Mouse (Mus musculus) urinary bladder, postnatal 25 days (tissue): ENCODE measurements around the gene Megf11.
"Not testable (repeated sequence)": the region's sequence is repeated elsewhere in the genome, so short reads cannot be mapped to it uniquely, and the experiment has no call there.

Experiments
- DNase-seq: peaks from one replicate; pipeline ENCODE4 v3.0.0; 2022; ENCODE audit warnings: low spot score

Gene Megf11

DNA sequence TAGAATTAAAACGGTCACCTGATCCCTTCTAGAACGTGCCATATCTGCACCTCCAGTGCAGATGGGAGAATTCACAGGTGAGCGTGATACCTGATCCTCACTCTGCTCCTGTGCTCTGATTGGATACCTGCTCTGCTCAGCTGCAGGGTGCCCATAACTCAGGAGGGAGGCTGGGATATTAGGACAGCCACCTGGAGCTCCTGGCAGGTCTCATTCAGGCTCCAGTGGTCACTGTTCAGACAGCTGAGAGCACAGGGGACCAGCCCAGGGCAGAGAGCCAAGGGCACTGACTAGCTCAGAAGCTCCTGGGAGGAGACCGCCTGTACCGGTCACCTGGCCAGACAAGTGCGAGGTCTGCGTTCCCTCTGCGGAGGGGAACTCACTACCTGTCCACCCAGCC lies 80.7 kb downstream of the Megf11 start:
- no peak for DNase-seq

DNA sequence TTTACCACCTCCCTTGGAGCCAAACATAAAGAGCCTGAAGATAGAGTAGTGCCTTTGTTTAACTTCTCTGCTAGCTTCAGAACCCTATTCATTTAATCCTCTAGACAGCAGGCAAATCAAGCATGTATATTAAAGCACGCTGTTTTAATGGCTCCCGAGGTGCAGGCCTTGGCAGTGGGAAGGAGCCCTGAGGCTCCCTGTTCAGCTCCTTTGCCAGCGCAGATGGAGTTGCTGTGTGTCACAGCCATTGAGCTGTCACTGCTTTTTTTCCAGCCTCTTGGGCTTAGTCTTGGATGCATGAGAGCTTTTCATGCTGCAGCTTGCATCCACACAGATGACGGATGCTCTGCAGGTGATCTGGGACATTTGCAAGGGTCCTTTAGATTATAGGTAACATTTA lies 81.1 kb downstream of the Megf11 start:
- no peak for DNase-seq

DNA sequence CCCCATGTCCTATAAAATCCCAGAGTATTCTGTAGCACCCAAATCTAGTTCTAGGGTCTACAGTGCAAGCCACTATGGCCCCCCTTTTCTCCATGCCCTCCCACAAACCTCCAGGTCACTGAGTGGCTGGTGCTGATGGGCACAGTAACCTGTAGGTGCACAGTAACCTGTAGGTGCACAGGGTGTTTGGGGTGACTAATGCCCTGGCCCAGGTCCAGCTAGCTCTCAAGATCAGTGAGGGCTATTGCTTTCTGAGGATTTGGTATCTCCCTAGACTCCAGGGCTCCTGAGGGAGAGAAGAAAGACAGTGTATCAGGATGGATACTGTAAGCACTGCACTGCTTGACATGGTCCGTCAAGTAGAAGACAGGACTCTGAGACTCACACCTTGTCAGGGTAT lies 85.4 kb downstream of the Megf11 start:
- DNase-seq = no peak

DNA sequence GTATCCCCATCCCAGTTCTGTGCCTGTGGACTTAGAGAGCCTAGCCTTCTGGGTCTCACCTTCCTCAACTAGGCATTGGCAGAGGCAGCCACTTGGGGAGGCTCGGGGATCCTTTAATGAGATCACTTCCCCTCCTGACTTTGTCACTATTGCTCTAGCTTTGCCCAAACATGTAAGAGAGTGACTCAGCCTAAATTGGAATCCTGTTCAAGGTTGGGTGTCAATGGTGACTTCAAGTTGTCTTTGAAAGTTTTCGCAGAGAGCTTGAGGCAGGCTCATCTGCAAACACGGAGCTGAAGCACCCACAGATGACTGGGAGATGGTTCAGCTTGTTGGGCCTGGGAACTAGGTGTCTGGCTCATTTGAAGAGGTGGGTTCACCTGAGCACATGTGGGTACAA lies 85.9 kb downstream of the Megf11 start:
- no peak for DNase-seq

DNA sequence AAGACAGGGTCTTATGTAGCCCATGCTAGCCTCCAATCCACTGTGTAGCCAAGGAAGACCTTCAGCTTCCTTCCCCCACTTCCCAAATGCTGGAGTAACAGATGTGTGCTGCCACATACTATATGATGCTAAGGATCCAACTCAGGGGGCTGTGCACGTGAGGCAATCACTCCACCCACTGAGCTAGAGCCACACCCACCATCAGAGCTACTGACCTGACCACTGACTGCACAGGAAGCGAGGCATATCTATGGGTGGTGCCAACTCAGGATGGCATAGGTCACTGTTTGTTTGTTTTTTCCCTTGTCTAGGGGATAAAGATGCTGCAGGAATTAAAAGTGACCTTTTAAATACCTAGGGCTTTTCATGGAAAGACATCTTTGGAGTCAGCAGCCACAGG lies 86.7 kb downstream of the Megf11 start:
- no peak for DNase-seq

DNA sequence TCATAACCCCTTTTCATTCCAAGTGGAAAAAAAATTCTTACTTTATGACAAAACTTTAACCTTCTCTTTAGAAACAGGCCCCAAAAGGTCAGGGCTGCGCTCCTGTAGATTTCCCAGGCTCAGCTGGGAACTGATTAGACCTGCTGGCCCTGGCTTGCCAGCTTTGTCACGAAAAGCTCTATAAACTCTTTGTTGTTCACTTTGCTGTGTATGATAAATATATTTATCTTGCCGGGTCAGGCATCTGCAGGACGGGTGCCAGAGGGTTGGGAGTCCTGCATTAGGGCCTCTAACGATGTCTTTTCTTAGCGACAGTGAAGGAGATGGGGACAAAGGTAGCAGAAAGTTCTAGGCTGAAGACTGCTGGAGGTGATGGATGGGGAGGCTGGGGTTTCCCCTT lies 87.3 kb downstream of the Megf11 start:
- DNase-seq = no peak

DNA sequence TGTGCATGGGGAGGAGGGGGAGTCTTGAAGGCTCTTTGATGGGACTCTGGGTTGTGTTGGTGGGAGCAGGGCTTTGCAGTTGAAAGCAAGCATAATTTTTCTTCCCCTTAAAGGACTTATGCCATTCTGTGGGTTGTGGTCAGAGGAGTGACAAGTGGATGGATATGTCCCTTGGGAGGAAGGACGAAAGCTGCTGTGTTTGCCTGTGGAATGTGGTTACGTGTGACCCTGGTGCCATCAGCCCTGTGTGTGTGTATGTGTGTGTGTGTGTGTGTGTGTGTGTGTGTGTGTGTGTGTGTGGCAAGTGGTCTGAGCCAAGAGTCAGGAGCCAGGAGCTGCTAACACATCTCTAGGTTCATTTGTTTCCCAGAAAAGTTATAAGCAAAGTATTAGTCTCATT lies 87.7 kb downstream of the Megf11 start:
- no peak for DNase-seq

DNA sequence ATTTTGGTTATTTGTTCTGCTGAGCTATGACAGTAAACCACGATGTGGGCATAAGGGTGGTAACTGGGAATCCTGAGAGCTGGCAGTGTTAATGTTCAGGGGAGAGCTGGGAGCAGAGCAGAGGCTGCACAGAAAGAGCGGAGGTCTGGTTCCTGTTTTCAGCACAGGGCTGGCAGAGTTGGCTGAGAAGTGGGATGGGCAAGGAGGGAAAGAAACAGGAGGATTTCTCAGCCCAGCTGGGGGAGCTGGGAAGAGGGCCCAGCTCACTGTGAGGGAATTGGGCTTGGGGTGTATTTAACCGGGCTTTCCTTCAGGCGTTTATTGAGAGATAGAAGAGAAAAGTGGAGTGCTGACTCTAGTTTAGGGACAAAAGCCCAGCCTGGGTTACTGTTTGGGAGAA lies 88.3 kb downstream of the Megf11 start:
- no peak for DNase-seq

DNA sequence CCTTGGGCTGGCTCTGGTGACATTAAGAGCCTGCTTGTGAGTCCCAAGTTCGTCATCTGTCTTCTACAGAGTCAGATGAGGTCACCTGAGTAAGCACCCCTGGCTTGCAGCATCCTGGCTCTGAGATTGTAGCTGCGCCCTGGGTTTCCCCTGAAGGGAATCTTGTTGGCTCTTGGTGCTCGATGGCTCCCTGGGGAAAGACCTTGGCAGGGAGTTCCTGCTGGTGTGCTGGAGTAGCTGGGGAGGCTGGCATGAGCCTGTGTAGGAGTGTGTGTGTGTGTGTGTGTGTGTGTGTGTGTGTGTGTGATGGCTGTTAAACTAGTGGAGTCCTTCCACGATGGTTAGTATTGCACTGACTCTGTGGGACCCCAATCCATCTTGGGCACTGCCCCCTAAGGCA lies 88.7 kb downstream of the Megf11 start:
- no peak for DNase-seq

DNA sequence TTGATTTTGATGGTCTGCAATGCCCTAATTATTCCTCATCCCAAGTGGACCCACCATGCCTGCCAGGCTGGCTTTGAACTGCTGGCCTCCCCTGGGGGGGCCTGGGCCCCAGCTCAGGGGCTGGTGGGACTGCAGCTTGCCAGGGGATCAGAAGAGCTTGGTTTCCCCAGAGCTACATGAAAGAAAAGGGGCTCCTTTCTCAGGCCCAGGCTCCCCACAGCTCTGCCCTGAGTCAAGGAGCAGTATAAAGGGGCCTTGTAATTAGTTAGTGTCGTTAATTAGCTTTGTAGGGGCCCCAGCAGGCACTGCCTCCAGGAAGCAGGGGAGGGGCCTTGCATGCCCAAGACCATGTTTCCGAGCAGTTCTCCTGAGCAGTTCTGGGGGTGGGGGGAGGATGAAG lies 90.5 kb downstream of the Megf11 start:
- no peak for DNase-seq

DNA sequence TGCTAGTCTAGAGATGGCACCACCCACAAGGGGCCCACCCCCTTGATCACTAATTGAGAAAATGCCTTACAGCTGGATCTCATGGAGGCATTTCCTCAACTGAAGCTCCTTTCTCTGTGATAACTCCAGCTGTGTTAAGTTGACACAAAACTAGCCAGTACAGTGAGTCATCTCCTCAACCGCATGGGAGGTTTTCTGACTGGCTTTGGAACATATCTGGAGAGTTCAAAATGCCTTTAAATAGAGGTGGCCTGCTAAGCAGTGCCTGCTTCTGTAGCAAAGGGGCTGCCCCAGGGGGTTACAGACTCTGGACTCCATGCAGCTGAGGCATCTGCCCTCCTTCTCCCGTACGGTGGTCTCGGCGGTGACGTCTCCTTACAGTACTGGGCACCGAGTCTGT lies 92.0 kb downstream of the Megf11 start:
- DNase-seq = not testable (repeated sequence)

DNA sequence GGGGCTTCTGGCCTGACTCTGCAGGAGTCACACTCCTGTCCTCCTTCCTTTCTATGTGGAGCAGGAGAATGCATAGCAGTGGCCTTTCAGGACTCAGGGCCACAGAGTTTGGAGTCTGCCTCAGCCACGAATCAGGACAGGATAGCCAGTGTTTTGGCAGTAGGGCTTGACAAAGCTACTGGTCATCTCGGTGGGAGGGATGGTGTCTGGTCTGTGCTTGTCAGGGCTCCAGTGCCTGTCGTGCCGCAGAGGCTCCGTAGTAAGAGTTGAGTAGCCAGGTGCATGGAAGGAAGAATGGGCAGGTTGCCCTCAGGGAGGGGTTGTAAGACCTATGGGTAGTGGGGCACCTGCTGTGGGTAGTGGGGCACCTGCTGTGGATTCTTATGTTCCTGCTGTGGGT lies 96.7 kb downstream of the Megf11 start:
- no peak for DNase-seq

DNA sequence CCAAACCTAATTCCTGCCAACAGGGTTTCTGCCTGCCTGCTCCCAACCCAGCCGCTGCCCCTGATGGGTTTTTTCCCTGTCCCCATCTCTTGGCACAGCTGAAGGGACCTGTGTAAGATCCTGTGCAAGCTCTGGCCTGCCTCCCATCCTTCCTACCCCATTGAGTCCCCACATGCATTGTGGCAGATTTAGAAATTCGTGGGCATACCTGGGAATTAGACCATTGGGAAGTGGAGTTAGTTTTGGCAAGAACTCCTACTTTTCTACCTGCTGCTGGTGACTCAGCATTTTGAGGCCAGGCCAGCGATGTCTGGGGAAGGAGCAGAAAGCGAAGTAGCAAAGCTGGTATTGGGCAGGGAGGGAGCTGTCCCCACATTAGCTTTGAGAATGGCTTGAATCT lies 102.0 kb downstream of the Megf11 start:
- no peak for DNase-seq

DNA sequence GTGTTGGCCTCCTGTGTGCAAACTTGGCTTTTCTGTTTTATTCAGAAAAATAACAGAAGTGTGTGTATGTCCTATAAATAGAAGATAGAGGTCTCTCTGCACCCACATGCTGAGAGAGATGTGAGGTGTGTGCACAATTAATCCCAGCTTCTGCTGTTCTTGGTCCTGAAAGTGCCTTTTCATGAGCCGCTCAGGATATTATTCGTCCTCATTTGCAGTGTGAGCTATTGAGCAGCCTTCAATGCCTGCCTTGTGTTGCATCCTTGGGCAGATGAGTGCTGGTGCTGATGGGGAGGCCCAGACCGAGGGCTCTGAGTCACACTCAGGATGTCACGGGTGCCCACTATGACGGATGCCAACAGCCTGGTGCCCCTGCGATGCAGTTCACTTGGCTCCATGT lies 109.2 kb downstream of the Megf11 start:
- no peak for DNase-seq

DNA sequence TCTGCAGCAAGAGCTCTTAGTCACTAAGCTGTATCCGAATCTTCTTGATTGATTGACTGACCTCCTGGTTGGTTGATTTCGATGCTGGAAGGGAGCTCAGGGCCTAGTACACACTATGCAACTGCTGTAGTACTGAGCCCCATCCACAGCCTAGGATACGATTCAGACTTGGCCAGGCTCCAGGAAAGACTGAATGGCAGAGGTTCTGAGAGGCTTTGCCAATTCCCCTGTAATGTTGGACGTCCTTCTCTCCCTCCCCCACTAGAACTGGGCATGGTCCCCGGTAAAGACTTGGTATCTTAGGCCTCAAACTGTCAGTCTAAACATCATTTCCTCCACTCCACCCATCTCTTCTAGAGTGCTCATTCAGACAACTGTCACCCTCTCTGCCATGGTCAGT lies 113.5 kb downstream of the Megf11 start:
- no peak for DNase-seq

DNA sequence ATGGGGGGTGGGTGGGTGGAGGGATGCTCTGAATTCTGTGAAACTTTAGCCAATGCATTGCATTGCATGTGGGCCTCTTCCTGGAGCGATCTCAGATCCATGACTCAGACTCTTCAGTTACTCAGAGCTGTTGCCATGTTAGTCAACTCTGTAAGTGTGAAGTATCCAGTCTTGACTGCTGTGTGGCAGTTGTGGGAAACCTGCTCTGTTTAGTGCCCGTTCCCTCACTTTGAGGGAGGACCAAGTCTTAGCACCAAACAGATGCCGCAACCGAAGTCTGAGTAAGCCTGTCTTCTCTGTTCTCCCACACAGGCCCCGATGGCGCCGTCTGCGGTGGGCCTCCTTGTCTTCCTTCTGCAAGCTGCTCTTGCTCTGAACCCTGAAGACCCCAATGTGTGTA lies 115.8 kb downstream of the Megf11 start:
- no peak for DNase-seq

DNA sequence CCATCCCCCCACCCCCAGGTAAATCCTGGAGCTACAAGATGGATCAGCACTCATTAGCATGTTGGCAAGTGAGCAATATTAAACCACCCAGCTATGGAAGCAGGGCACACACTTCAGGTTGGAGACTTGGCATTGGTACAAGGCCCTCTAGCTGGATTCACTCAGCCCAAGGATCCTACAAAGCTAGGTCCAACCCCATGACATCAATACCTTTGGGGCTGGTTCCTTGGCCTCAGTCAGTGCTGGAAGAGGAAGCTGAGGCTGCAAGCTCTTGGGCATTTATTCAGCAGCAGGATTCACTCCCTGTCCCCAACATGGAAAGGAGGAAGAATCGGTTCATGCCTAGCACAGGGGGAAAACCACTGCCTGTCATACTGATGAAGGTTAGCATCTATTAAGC lies 118.6 kb downstream of the Megf11 start:
- DNase-seq = no peak

DNA sequence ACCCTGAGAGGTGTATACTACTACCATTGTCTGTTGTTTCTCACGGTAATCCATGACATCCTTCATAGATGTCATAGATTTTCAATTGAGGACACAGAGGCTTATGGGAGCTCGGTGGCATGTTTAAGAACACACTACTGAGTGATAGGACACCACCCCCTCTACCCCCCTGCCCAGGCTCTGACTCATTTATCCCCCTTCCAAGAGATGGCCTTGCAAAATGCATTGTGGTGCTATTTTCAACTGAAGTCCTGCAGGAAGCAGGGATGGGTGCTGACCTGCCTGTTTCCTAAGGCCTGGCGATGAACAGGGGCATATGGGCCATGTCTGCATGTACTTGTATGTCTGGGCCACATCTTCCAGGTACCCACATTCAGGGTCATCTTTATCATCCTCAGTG lies 119.0 kb downstream of the Megf11 start:
- DNase-seq = no peak

DNA sequence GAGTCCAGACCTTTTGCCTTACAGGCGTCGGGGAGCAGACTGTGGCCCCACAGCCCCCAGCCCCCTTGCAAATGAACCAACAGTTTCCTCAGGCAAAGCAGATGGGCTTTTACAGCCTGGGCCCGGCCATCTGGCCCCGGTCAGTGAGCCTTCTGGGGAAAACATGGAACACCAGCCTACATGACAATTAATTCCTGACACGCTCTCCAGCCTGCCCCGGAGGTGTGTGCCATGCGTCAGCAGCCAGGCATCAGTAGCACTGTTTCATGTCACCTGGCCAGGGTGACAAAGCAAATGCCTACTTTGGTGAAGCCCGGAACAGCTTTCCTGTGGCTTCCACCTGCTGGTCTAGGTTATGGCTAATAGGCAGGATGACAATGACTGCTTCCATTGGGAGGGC lies 119.5 kb downstream of the Megf11 start:
- DNase-seq = no peak

DNA sequence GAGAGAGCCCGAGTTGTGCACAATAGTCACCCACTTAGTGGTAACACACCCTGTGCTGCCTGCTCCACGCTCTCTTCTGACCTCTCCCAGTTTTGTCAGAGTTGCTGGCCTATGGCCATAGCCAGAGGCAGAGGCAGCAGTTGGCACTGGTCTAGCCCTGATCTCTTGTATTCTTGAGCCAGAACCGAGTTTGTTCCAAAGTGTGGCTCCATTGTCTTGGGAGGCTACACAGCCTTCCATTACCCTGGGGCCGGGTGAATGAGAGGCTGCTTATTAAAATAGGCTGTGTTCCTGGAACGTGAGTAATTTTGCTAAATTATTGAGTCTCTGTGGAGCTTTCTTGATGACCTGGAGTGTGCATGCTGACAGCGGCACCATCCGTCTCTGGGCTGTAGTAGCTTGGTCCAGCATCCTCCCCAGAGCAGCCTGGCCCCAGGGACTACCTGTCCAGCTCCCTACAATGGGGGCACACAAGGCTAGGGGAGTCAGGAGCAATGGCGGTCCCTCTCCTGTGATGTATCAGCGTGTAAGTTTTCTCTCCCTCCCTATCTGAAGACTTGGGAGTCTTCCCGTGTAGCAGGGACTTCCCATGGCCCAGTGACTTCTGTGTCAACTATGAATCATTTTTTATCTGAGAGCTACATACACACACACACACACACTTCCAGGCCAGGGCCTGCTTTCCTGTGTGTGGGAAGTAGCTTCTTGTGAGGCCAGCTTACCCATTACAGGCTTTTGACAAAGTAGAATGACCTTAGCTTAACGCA lies 121.2 kb downstream of the Megf11 start:
- DNase-seq = no peak

DNA sequence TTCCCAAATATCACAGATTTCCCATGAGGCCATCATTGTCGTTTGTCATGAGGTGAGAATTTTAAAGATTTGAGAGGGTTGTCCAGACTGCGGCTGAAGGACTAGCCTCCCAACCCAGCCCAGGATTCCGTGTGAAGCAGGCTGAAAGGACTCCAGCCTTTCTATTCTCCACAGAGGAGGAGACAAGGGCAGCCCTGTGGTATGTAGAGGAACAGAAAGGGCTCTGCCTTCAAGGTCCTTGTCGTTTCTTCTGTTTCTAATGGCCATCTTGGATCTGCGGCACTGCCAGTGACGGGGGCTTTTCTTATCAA lies 121.7 kb downstream of the Megf11 start:
- DNase-seq = no peak

DNA sequence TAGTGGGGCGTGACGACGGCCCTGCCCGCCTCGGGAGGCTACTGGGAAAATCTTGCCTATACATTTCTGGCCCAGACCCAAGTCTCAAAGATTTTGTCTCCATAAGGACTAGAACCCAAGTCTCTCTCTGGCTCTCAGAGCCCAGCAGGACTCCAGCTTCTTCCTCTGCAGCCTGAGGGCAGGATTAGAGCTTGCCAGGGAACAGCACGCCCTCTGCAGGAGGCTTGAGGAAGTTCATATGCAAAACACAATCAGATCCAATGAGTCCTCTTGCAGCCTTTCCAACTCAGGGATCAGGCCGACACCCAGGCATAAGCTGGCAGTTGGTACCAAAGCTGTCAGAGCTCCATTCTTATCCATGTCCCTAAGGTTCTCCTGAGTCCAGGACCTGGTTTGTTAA lies 122.6 kb downstream of the Megf11 start:
- no peak for DNase-seq

DNA sequence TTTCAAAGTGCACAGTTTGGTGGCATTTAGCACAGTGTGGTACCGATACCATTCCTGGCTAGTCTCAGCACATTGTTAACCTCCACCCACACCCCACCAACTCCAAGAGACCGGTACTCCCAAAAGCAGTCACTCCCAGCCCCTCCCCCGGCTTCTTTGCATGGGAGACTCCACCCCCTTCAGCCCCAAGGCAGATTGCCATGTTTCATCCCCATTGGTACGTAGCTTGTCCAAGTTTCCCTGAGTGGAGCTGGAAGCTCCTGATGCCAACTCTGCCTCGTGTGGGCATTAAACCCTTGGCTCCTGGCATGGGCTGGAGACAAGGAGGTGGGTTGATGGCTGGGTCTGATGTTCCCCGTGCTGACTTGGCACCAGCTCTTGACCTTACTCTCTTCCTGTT lies 129.4 kb downstream of the Megf11 start:
- DNase-seq = no peak

DNA sequence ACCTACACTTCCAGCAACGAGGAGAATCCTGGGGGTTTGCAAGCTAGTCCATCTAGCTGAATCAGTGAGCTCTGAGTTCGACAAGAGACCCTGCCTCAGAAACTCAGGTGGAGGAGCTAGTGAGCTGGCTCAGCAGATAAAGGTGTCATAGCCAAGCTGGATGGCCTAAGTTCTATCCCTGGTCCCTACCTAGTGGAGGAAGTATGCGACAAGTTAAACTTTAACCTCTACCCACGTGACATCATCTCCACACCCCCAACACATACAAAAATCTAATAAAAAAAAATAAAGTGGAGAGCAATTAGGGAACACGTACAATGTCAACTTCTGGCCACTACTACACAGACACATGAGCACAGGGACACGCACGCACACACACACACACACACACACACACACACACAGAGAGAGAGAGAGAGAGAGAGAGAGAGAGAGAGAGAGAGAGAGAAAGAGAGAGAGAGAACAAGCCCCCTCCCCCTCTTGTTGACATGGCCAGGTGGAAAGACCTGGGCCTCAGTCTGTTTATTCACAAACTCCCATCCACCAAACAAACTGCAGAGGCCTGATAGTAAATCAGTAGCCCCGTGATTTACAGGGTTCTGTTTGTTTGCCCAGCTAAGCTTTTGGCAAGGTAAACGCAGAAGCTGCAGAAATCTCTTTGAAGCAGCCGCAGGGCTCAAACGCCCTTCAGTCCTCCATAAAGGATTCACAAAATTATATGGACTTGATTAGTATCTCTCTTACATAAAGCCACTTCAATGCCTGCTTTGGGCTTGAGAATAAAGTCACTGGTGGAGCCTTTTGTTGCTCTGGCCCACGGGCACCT lies 134.7 kb downstream of the Megf11 start:
- DNase-seq = no peak
